Mouse (Mus musculus): ENCODE measurements around the gene Kcnh4. TPM values are rescaled to one million over a fixed set of nuclear protein-coding genes. Genes with fewer than 3 reads are reported as not detected.

Kcnh4 gene
- total RNA-seq, 2 experiments from 2014 or later: 1.7 TPM

- no peak for DNase-seq
Observed at GRCm38 (mm10) chr11:100762831-100763230, 3.1 kb upstream of the Kcnh4 start, which contains the start of gene Hcrt. TSS of gene Hcrt (minus strand) at chr11:100762931.

- peak; percentile 86 to 89 for DNase-seq
Observed at GRCm38 (mm10) chr11:100761547-100762045, 1.9 kb upstream of the Kcnh4 start.

GRCm38 (mm10) chr11:100758707-100759610, 783 bp downstream of the Kcnh4 start:
- DNase-seq: no peak

- DNase-seq: no peak
Observed at GRCm38 (mm10) chr11:100757566-100757965, 2.2 kb downstream of the Kcnh4 start.

GRCm38 (mm10) chr11:100756476-100756875, 3.3 kb downstream of the Kcnh4 start:
- no peak for DNase-seq

- no peak for DNase-seq
Observed at GRCm38 (mm10) chr11:100754693-100755057, 5.1 kb downstream of the Kcnh4 start.

- DNase-seq: no peak
Observed at GRCm38 (mm10) chr11:100754021-100754692, 5.6 kb downstream of the Kcnh4 start.

GRCm38 (mm10) chr11:100752294-100752693, 7.4 kb downstream of the Kcnh4 start:
- DNase-seq: no peak

- peak in 1 of 2 experiments; percentile 27 for DNase-seq
Observed at GRCm38 (mm10) chr11:100750127-100750526, 9.6 kb downstream of the Kcnh4 start.

GRCm38 (mm10) chr11:100749469-100749868, 10.3 kb downstream of the Kcnh4 start:
- DNase-seq: no peak

- no peak for DNase-seq
Observed at GRCm38 (mm10) chr11:100748620-100749019, 11.1 kb downstream of the Kcnh4 start.

- no peak for DNase-seq
Observed at GRCm38 (mm10) chr11:100747114-100747513, 12.6 kb downstream of the Kcnh4 start.

GRCm38 (mm10) chr11:100746546-100746945, 13.2 kb downstream of the Kcnh4 start:
- DNase-seq: no peak

GRCm38 (mm10) chr11:100745085-100745484, 14.7 kb downstream of the Kcnh4 start:
- no peak for DNase-seq

GRCm38 (mm10) chr11:100741348-100741747, 18.4 kb downstream of the Kcnh4 start:
- DNase-seq: no peak

GRCm38 (mm10) chr11:100738749-100739148, 21.0 kb downstream of the Kcnh4 start:
- DNase-seq: no peak

GRCm38 (mm10) chr11:100738066-100738604, 21.6 kb downstream of the Kcnh4 start, which contains the start of gene Rab5c:
TSS of gene Rab5c (minus strand) at chr11:100738215.
- peak; percentile 99 for DNase-seq

- no peak for DNase-seq
Observed at GRCm38 (mm10) chr11:100737105-100737733, 22.5 kb downstream of the Kcnh4 start.

GRCm38 (mm10) chr11:100736746-100737080, 23.0 kb downstream of the Kcnh4 start:
- DNase-seq: no peak

- DNase-seq: no peak
Observed at GRCm38 (mm10) chr11:100735954-100736745, 23.6 kb downstream of the Kcnh4 start.

GRCm38 (mm10) chr11:100735134-100735865, 24.4 kb downstream of the Kcnh4 start:
- no peak for DNase-seq

Data from layer of hippocampus, postnatal 36 days (tissue).